Mouse (Mus musculus) hematopoietic multipotent progenitor cell, adult 10-12 weeks (in vitro differentiated cells): ENCODE results near the gene Sars2. TPM values are rescaled to one million over a fixed set of nuclear protein-coding genes. Genes with fewer than 3 reads are reported as not detected.

Experiments used
- polyA plus RNA-seq: library from polyadenylated mRNA; stranded (reverse); fragments of >175 nt; gene quantifications from 2 replicates; pipeline ENCODE4 v1.2.3, GENCODE M21; 2012; ENCODE audit warnings: low replicate concordance

Gene Sars2
- 31.9 and 34.0 TPM in 2 replicates for polyA plus RNA-seq

DNA sequence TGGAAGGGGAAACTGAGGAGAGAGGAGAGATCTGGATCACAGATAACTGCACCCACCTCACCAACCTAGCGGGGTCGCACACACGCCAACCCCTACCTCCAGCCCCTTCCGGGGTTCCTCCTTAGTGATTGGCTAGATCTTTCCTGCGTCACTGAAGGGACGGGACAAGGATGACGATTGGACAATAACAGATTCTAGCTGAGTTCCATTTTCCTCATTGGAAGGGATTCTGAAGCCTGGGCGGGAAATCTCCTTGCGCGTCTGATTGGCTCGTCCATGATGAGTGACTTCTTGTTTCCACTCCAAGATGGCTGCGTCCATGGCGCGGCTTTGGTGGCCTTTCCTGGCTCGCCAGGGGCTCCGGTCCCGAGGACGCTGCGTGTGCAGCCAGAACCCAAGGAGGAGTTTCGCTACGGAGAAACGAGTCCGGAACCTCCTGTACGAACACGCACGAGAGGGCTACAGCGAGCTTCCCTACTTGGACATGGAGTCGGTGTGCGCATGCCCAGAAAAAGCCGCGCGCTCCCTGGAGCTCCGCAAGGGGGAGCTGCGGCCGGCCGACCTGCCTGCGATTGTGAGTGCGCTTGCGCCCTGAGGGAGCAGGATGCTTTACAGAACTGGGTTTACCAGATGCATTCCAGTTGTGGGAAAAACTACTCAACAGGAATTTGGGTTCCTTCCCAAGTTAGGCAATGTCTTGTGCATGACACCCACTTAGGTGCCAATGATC, at the start of gene Sars2, which contains the start of gene Mrps12:
Gene Sars2, plus strand, starts transcription at position 284 of the 730 bp plus-strand sequence.
Gene Mrps12, minus strand, starts transcription at position 112 of the 730 bp plus-strand sequence.

DNA sequence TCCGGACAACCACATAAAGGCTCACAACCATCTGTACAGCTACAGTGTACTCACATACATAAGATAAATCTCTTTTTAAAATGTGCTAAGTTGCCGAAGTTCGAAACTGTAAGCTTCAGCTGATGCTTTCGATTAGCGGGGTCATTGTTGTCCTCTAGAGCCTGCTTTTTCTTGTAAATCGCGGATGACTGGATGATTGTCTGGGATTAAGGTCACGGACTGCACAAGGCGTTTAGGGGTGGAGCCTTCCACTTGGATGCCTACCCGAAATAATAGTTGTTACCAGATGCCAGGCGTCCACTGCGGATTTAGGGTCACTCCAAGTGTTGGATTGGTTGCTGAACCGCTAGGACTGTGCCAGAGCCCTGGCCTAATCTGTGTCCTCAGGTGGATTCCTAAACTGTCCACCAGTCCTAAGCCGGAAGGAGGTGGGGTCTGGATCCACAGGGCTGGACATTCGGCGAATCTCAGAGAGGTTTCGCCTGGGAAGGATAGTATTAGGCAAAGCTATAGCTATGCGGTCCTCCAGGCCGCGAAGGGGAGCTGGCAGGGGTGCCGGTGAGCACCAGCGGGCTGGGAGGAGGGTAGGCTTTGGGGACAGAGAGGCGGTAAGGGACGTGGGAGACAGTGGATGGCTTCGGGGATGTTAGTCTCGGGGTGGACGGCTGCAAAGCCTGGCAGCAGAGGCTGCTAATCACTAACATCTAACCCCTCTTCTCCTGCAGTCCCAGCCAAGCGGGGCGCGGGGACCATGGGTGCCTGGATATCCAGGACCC, 49.1 kb upstream of the Sars2 start, which contains the start of gene Fbxo27:
Gene Fbxo27, plus strand, starts transcription at position 305 of the 776 bp plus-strand sequence.

DNA sequence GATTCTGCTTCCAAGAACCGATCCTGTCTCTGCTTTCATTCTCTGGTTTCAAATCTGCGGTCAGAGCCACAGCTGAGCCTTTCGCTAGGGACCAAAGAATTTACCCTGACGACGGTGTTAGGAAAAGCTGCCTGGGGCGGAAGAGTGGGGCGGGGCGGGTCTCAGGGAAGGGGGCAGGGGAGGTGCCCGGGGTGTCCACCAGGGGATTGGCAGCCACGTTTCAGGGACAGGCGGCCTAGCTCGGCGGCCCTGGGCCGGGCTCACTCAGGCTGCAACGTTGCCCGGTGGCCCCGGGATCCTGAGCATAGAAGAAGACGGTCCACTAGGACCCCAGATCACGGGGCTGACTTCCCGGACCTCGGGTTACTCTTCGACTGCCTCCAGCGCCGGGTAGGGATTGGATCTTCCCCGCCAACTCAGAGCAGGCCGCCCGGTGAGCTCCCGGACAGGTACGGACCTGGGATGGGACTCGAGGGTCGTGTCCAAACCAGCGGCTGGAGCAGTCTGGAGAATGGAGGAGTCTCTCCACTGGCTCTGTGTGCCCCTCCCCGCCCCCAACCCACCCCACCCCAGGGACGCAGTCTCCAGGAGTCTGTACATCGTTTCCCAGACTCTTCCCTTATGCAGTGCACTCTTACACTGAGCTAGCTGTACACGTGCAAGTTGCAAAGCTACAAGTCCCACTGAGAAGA, 25.1 kb upstream of the Sars2 start, which contains the start of gene Fbxo17:
Gene Fbxo17, plus strand, starts transcription at position 215 of the 692 bp plus-strand sequence.

DNA sequence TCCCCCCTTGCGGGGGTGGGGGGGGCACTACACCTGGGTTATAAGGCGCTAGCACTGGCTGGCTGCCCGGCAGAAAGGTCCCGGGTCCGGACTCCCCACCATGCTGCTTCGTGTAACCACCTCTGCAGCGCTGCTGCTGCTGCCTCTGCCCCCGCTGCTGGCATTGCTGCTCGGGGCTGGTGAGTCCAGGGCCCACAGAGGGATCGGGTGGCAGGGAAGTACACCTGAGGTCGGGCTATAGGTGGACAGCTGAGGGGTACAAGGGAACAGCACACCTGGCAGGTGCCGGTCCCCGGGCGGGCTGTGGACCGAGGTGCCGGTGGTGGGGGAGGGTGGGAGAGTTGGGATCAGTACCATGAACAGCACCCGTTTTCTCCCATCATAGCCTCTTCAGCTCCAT, 14.3 kb downstream of the Sars2 start, which contains the start of gene Ccer2:
Gene Ccer2, plus strand, starts transcription at position 96 of the 400 bp plus-strand sequence.

DNA sequence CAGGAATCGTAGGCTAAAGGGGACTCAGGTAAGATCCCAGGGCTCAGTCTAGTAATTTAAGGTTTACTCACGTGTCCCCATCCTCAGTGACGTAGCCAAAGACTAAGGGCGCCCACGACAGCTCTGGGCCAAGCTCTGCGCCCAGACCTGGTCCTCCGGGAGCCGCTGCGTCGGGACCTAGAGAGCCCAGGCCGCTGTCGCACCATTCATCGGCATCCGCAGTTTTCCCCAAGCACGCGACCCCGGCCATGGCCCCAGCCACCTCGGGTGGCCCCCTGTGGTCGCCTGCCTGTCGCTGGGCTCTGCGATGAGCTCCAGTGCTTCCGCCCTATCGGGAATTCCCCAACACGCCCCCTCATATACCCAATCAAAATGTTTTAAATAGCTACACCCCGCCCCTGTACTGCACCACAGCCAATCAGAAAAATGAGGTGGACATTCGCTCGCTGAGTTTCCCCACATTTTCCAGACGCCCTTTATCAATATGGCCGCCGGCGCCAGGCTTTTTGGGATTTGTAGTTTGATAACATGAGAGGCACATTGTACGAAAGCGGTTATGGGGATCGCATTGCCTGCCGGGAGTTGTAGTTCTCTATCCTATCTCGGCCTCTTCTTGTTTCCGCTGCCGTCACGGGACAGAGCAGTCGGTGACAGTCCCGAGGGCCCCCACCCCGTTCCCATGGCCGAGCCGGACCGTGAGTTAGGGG, 24.5 kb downstream of the Sars2 start, which contains the start of gene Sirt2:
Gene Sirt2, plus strand, starts transcription at position 563 of the 707 bp plus-strand sequence.

DNA sequence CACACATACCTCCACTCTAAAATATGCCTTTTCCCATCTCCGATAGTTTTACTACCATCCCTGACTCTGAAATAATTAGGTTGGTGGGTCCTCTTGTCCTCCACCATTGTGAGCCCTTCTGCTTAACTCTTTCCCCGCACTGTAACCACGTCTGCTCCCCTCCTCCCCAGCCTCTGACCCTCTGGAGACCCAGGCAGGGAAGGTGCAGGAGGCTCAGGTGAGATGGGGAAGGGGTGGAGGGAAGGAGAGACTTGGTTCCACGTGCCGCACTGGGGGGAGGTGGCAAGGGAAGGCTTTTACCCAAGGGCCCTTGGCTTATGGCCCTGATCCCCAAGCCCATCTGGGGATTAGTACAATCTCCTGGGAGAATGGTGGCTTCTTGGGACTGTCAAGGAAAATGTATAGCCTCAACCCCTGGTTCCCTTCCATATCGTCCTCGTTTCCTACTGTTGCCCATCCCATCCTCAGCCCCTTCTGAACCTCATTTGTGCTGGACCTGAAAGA, 25.7 kb downstream of the Sars2 start, which contains the start of gene Nfkbib:
Gene Nfkbib, minus strand, starts transcription at position 51 of the 504 bp plus-strand sequence.

DNA sequence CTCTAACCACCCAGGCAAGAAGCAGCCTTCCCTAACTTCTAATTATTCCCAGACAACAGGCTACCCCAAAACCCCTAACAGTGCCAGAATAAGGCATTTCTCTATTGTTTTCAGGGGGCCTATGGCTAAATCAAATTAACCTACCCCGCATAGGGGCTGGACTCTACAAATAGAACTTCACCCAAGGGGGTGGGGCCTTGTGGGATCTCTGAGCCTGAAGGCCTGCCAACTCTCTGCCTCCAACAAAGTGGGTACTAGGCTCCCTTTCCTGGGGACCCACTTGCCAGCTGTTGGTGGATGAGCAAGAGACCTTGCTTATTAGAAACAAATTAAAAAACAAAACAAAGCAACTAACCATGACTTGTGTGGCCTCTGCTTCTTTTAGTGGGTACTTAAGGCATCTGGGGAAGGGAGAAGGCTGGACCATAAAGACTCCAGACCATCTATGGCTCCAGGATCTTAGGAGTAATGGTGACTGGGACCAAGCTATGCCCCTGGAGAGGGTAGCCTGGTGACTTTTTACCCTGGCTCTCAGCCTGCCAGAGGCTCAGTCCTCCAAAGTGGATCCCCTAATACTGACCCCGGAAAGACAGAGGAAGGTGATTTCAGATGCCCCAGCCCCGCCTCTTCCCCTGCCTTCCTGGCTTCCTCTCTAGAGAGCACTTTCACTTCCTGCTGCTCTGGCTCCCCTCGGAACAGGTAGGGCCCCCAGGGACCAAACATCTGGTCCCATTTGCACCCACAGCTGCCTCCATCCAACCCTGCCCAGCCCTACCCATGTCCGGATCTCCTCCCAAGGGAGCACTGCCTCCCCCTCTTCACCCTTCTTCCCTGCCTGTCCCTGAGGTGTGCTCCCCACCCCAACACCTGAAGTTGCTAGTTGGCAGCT, 46.8 kb downstream of the Sars2 start, which contains the start of gene Rinl:
Gene Rinl, plus strand, starts transcription at position 663 of the 889 bp plus-strand sequence.

Other genes starting within 250 kb of the Sars2 start
- gene Ifnl2, start 231.5 kb upstream of the Sars2 start, polyA plus RNA-seq: not detected in 2 replicates
- not detected in 2 replicates for gene Ifnl3, start 219.2 kb upstream of the Sars2 start, polyA plus RNA-seq
- 1.4 TPM in 1 of 2 replicates, not detected in the other for gene Sycn, start 201.1 kb upstream of the Sars2 start, polyA plus RNA-seq
- 1.1 and 2.7 TPM in 2 replicates for gene Nccrp1, start 194.7 kb upstream of the Sars2 start, polyA plus RNA-seq
- 102 and 209 TPM in 2 replicates for gene Samd4b, start 143.8 kb upstream of the Sars2 start, polyA plus RNA-seq
- 31.7 and 62.2 TPM in 2 replicates for gene Pak4, start 143.8 kb upstream of the Sars2 start, polyA plus RNA-seq
- gene Acp7, start 110.7 kb upstream of the Sars2 start, polyA plus RNA-seq: not detected in 2 replicates
- 1.7 and 3.7 TPM in 2 replicates for gene Fbxo27, start 49.1 kb upstream of the Sars2 start, polyA plus RNA-seq
- gene Fbxo17, start 25.2 kb upstream of the Sars2 start, polyA plus RNA-seq: 5.3 and 10.8 TPM in 2 replicates
- gene Mrps12, start 172 bp upstream of the Sars2 start, polyA plus RNA-seq: 101 and 240 TPM in 2 replicates
- not detected in 2 replicates for gene Ccer2, start 14.2 kb downstream of the Sars2 start, polyA plus RNA-seq
- gene Sirt2, start 24.7 kb downstream of the Sars2 start, polyA plus RNA-seq: 147 and 155 TPM in 2 replicates
- 141 and 276 TPM in 2 replicates for gene Nfkbib, start 25.5 kb downstream of the Sars2 start, polyA plus RNA-seq
- 181 and 415 TPM in 2 replicates for gene Rinl, start 47.0 kb downstream of the Sars2 start, polyA plus RNA-seq
- 330 and 575 TPM in 2 replicates for gene Hnrnpl, start 66.5 kb downstream of the Sars2 start, polyA plus RNA-seq
- gene Ech1, start 83.2 kb downstream of the Sars2 start, polyA plus RNA-seq: 11.3 and 45.0 TPM in 2 replicates
- gene Lgals4, start 91.9 kb downstream of the Sars2 start, polyA plus RNA-seq: 3.5 and 5.1 TPM in 2 replicates
- 0.22 and 0.39 TPM in 2 replicates for gene Lgals7, start 121.9 kb downstream of the Sars2 start, polyA plus RNA-seq
- 0.03 TPM in 1 of 2 replicates, not detected in the other for gene Capn12, start 139.4 kb downstream of the Sars2 start, polyA plus RNA-seq
- 220 and 236 TPM in 2 replicates for gene Actn4, start 220.3 kb downstream of the Sars2 start, polyA plus RNA-seq
- gene Eif3k, start 239.9 kb downstream of the Sars2 start, polyA plus RNA-seq: 58.3 and 170 TPM in 2 replicates
- 503 and 613 TPM in 2 replicates for gene Map4k1, start 240.1 kb downstream of the Sars2 start, polyA plus RNA-seq